Comparison of ENCODE assay signal across 34 mouse cellular contexts in genomic region chr1:73130215-73130861, GRCm38 (mm10).
DNase-seq lines count a peak whose midpoint lies in the region; ATAC-seq and TF ChIP-seq lines count a peak whose summit lies in the region.
"Had no signal": no experiment of that assay in that cellular context is flagged by ENCODE, and none has a peak within 500 bp of the region (broad histone marks: within the 10 kb centered on the region; RNA-seq: fewer than 3 reads in every experiment).

No protein-coding gene starts in this region.

- no peak overlapping the region for H3K4me3 ChIP-seq in neural tube, embryonic 15.5 days (replicated peaks)
- no peak overlapping the region for H3K4me3 ChIP-seq in embryonic facial prominence, embryonic 14.5 days (ENCODE audit: low read depth, low read length)
- H3K4me3 ChIP-seq in limb, embryonic 14.5 days (replicated peaks; ENCODE audit: low read length): no peak overlapping the region
- H3K4me3 ChIP-seq in midbrain, embryonic 15.5 days: no peak overlapping the region
- H3K4me3 ChIP-seq: heart, embryonic 13.5 days; hindbrain, embryonic 10.5 days; limb, embryonic 13.5 days; liver, embryonic 13.5 days; megakaryocyte, embryonic 14.5 days; midbrain, embryonic 13.5 days had no signal

- no peaks in the 10 kb centered on the region for H3K9me3 ChIP-seq in neural tube, embryonic 15.5 days (replicated peaks)
- H3K9me3 ChIP-seq in embryonic facial prominence, embryonic 14.5 days (ENCODE audit: control insufficient read depth, low read length): no peaks in the 10 kb centered on the region
- H3K9me3 ChIP-seq in limb, embryonic 14.5 days (ENCODE audit: control insufficient read depth, low read length): no peaks in the 10 kb centered on the region
- no peaks in the 10 kb centered on the region for H3K9me3 ChIP-seq in midbrain, embryonic 15.5 days
- H3K9me3 ChIP-seq: heart, embryonic 13.5 days; hindbrain, embryonic 10.5 days; limb, embryonic 13.5 days; liver, embryonic 13.5 days; midbrain, embryonic 13.5 days had no signal

- DNase-seq in neural tube, embryonic 10.5 days (ENCODE audit: extremely low spot score, low spot score): peak; percentile 33
- peak; percentile 45 for DNase-seq in embryonic facial prominence, embryonic 14.5 days (ENCODE audit: low spot score)
- DNase-seq in limb, embryonic 14.5 days (ENCODE audit: low spot score): no peak
- no peak for DNase-seq in urinary bladder, postnatal 10 days (ENCODE audit: low spot score)
- DNase-seq: adrenal gland, adult 2 months; adrenal gland, postnatal 36 days; B cell, adult 2 months; cerebellum, adult 2 months; cerebellum, postnatal 14 days; gastrocnemius, postnatal 10 days; heart, postnatal 10 days; kidney, adult 8-10 months; kidney, postnatal 10 days; liver, embryonic 13.5 days; lung, adult 18-20 months; lung, postnatal 4 days; right cerebral cortex, adult 18-20 months; spleen, adult 18-20 months; thymus, adult 18-20 months; thymus, postnatal 25 days had no signal

- ATAC-seq in neural tube, embryonic 15.5 days (ENCODE audit: low FRiP score): no peak
- ATAC-seq in embryonic facial prominence, embryonic 14.5 days (ENCODE audit: low read depth): peak; percentile 47; the same call in 1 of the 2 replicates
- 0 out of 2 replicates have a peak, but pooled peaks have one; percentile 26 for ATAC-seq in limb, embryonic 14.5 days (ENCODE audit: low FRiP score, low read depth)
- no peak for ATAC-seq in cerebellum, adult (ENCODE audit: insufficient number of reproducible peaks, low FRiP score, low TSS enrichment)
- no peak for ATAC-seq in midbrain, embryonic 15.5 days (replicated peaks)
- ATAC-seq: activated CD4-positive, CD25-positive, alpha-beta regulatory T cell, adult 4 months; forebrain, embryonic 16.5 days; hindbrain, postnatal 0 days; intestine, embryonic 16.5 days; lung, postnatal 0 days; midbrain, embryonic 13.5 days had no signal

- H3K9ac ChIP-seq in neural tube, embryonic 15.5 days (replicated peaks): no peak overlapping the region
- no peak overlapping the region for H3K9ac ChIP-seq in embryonic facial prominence, embryonic 14.5 days (ENCODE audit: low read depth, low read length)
- H3K9ac ChIP-seq in limb, embryonic 14.5 days (ENCODE audit: low read depth, low read length, severe bottlenecking): no peak overlapping the region
- H3K9ac ChIP-seq in midbrain, embryonic 15.5 days: no peak overlapping the region
- H3K9ac ChIP-seq: heart, embryonic 13.5 days; limb, embryonic 13.5 days; liver, embryonic 13.5 days; midbrain, embryonic 13.5 days had no signal

- no peak overlapping the region for H3K4me2 ChIP-seq in neural tube, embryonic 15.5 days
- H3K4me2 ChIP-seq in embryonic facial prominence, embryonic 14.5 days (ENCODE audit: low read depth, low read length): no peak overlapping the region
- no peak overlapping the region for H3K4me2 ChIP-seq in limb, embryonic 14.5 days (replicated peaks; ENCODE audit: low read depth, low read length, severe bottlenecking)
- H3K4me2 ChIP-seq in midbrain, embryonic 15.5 days: no peak overlapping the region
- H3K4me2 ChIP-seq: heart, embryonic 13.5 days; limb, embryonic 13.5 days; liver, embryonic 13.5 days; midbrain, embryonic 13.5 days had no signal

- no peak overlapping the region for H3K27ac ChIP-seq in neural tube, embryonic 15.5 days (replicated peaks)
- no peak overlapping the region for H3K27ac ChIP-seq in embryonic facial prominence, embryonic 14.5 days (replicated peaks; ENCODE audit: low read depth, low read length)
- H3K27ac ChIP-seq in limb, embryonic 14.5 days (replicated peaks; ENCODE audit: low read depth, low read length): no peak overlapping the region
- no peak overlapping the region for H3K27ac ChIP-seq in midbrain, embryonic 15.5 days
- H3K27ac ChIP-seq: heart, embryonic 13.5 days; hindbrain, embryonic 10.5 days; hindbrain, postnatal 0 days; limb, embryonic 13.5 days; liver, embryonic 13.5 days; midbrain, embryonic 13.5 days; stomach, postnatal 0 days had no signal

- no peaks in the 10 kb centered on the region for H3K4me1 ChIP-seq in neural tube, embryonic 15.5 days
- H3K4me1 ChIP-seq in embryonic facial prominence, embryonic 14.5 days (ENCODE audit: control insufficient read depth, insufficient read depth, low read length): peaks cover 7% of the 10 kb centered on the region; the same call in 1 of the 2 replicates
- peaks cover 5% of the 10 kb centered on the region; the same call in 1 of the 2 replicates for H3K4me1 ChIP-seq in limb, embryonic 14.5 days (ENCODE audit: control insufficient read depth, insufficient read depth, low read length)
- no peaks in the 10 kb centered on the region for H3K4me1 ChIP-seq in midbrain, embryonic 15.5 days
- H3K4me1 ChIP-seq: liver, embryonic 13.5 days; megakaryocyte, embryonic 14.5 days had no signal

- WGBS in neural tube, embryonic 15.5 days: 91% methylated on average over 4 of the region's 4 CpGs
- WGBS in embryonic facial prominence, embryonic 14.5 days: 40% methylated on average over 4 of the region's 4 CpGs
- WGBS in limb, embryonic 14.5 days: 33% methylated on average over 4 of the region's 4 CpGs
- 87% methylated on average over 4 of the region's 4 CpGs for WGBS in midbrain, embryonic 15.5 days

- no peaks in the 10 kb centered on the region for H3K36me3 ChIP-seq in neural tube, embryonic 15.5 days
- no peaks in the 10 kb centered on the region for H3K36me3 ChIP-seq in embryonic facial prominence, embryonic 14.5 days (ENCODE audit: control insufficient read depth, insufficient read depth, low read length)
- no peaks in the 10 kb centered on the region for H3K36me3 ChIP-seq in limb, embryonic 14.5 days (ENCODE audit: control insufficient read depth, insufficient read depth, low read length)
- no peaks in the 10 kb centered on the region for H3K36me3 ChIP-seq in midbrain, embryonic 15.5 days (replicated peaks)
- H3K36me3 ChIP-seq: heart, embryonic 13.5 days; hindbrain, embryonic 10.5 days; limb, embryonic 13.5 days; liver, embryonic 13.5 days; midbrain, embryonic 13.5 days had no signal

- TF ChIP-seq POLR2A in limb, embryonic 14.5 days (IDR thresholded peaks at IDR 0.05; ENCODE audit: borderline replicate concordance, extremely low read depth, insufficient read depth, insufficient read length): no peak

- H3K27me3 ChIP-seq in neural tube, embryonic 15.5 days (replicated peaks): no peaks in the 10 kb centered on the region
- no peaks in the 10 kb centered on the region for H3K27me3 ChIP-seq in embryonic facial prominence, embryonic 14.5 days (replicated peaks; ENCODE audit: control insufficient read depth, insufficient read depth, low read length)
- H3K27me3 ChIP-seq in limb, embryonic 14.5 days (ENCODE audit: control insufficient read depth, insufficient read depth, low read length): no peaks in the 10 kb centered on the region
- no peaks in the 10 kb centered on the region for H3K27me3 ChIP-seq in midbrain, embryonic 15.5 days (replicated peaks)
- H3K27me3 ChIP-seq: heart, embryonic 13.5 days; limb, embryonic 13.5 days; liver, embryonic 13.5 days; megakaryocyte, embryonic 14.5 days; midbrain, embryonic 13.5 days had no signal

Comparison
In these comparisons a context has a peak if more than half of its experiments do, and no peak if none do; other contexts are left out.
1. DNase-seq: peak in neural tube, embryonic 10.5 days (single experiment) and embryonic facial prominence, embryonic 14.5 days (single experiment); none in limb, embryonic 14.5 days (single experiment) and urinary bladder, postnatal 10 days (single experiment).
2. ATAC-seq: peak in embryonic facial prominence, embryonic 14.5 days (single experiment) and limb, embryonic 14.5 days (single experiment); none in neural tube, embryonic 15.5 days (single experiment), cerebellum, adult (single experiment) and midbrain, embryonic 15.5 days (single experiment).